ENCODE assay signal across 17 mouse cellular contexts in genomic region chr5:103806851-103807578, GRCm38 (mm10).
DNase-seq lines count a peak whose midpoint lies in the region; ATAC-seq and TF ChIP-seq lines count a peak whose summit lies in the region.
"Had no signal": no experiment of that assay in that cellular context is flagged by ENCODE, and none has a peak within 500 bp of the region (broad histone marks: within the 10 kb centered on the region; RNA-seq: fewer than 3 reads in every experiment).

No protein-coding gene starts in this region.

- no peak overlapping the region for H3K4me3 ChIP-seq in embryonic facial prominence, embryonic 13.5 days
- H3K4me3 ChIP-seq in embryonic facial prominence, embryonic 10.5 days, result no peak overlapping the region
- H3K4me3 ChIP-seq in layer of hippocampus, adult 2 months, result no peak overlapping the region
- H3K4me3 ChIP-seq: liver, embryonic 13.5 days; midbrain, embryonic 12.5 days; myocyte had no signal

- H3K4me2 ChIP-seq in embryonic facial prominence, embryonic 13.5 days, result no peak overlapping the region
- H3K4me2 ChIP-seq: hindbrain, embryonic 14.5 days; liver, embryonic 13.5 days; midbrain, embryonic 12.5 days had no signal

- no peaks in the 10 kb centered on the region for H3K9me3 ChIP-seq in embryonic facial prominence, embryonic 13.5 days
- H3K9me3 ChIP-seq in embryonic facial prominence, embryonic 10.5 days, result no peaks in the 10 kb centered on the region
- H3K9me3 ChIP-seq: liver, embryonic 13.5 days; midbrain, embryonic 12.5 days had no signal

- no peak for ATAC-seq in embryonic facial prominence, embryonic 13.5 days (ENCODE audit: insufficient number of reproducible peaks, insufficient read depth, low FRiP score, low TSS enrichment, low read depth)
- ATAC-seq in megakaryocyte, adult 5-6 weeks (ENCODE audit: poor library complexity, severe bottlenecking), result peak; percentile 49

- no peaks in the 10 kb centered on the region for H3K27me3 ChIP-seq in embryonic facial prominence, embryonic 13.5 days
- H3K27me3 ChIP-seq in embryonic facial prominence, embryonic 10.5 days (replicated peaks; ENCODE audit: low read depth, poor library complexity, severe bottlenecking), result no peaks in the 10 kb centered on the region
- H3K27me3 ChIP-seq: liver, embryonic 13.5 days; midbrain, embryonic 12.5 days had no signal

- TF ChIP-seq CTCF in layer of hippocampus, adult 2 months (conservative IDR thresholded peaks at IDR 0.05), result no peak

- 69% methylated on average over 17 of the region's 17 CpGs for WGBS in embryonic facial prominence, embryonic 13.5 days
- 81% methylated on average over 17 of the region's 17 CpGs for WGBS in embryonic facial prominence, embryonic 10.5 days

- 0 out of 2 replicates have a peak overlapping the region, but pooled peaks have one; percentile 7 for H3K27ac ChIP-seq in embryonic facial prominence, embryonic 13.5 days
- H3K27ac ChIP-seq in embryonic facial prominence, embryonic 10.5 days (replicated peaks), result no peak overlapping the region
- H3K27ac ChIP-seq in layer of hippocampus, adult 2 months, result 0 out of 2 replicates have a peak overlapping the region, but pooled peaks have one; percentile 7
- H3K27ac ChIP-seq: hindbrain, embryonic 14.5 days; kidney, postnatal 0 days; liver, embryonic 13.5 days; midbrain, embryonic 12.5 days had no signal

- no peak for DNase-seq in embryonic facial prominence, embryonic 10.5 days (ENCODE audit: low spot score)
- no peak for DNase-seq in layer of hippocampus, adult 2 months (ENCODE audit: low spot score in 2 of 2)
- no peak for DNase-seq in layer of hippocampus, postnatal 14 days (ENCODE audit: low spot score in 2 of 2)
- DNase-seq in R1 (ENCODE audit: low read depth, low spot score), result peak; percentile 24
- no peak for DNase-seq in left cerebral cortex, adult 9 months (ENCODE audit: low spot score in 2 of 2)
- no peak for DNase-seq in embryo, embryonic 10.5 days (ENCODE audit: low spot score)
- DNase-seq: adrenal gland, postnatal 14 days; cerebellum, postnatal 14 days; gastrocnemius, postnatal 36 days; liver, embryonic 13.5 days; lung, postnatal 14 days had no signal

- no peaks in the 10 kb centered on the region for H3K36me3 ChIP-seq in embryonic facial prominence, embryonic 13.5 days
- no peaks in the 10 kb centered on the region for H3K36me3 ChIP-seq in embryonic facial prominence, embryonic 10.5 days (replicated peaks)
- H3K36me3 ChIP-seq: midbrain, embryonic 12.5 days had no signal

- no peak overlapping the region for H3K9ac ChIP-seq in embryonic facial prominence, embryonic 13.5 days
- H3K9ac ChIP-seq: hindbrain, embryonic 14.5 days; liver, embryonic 13.5 days; midbrain, embryonic 12.5 days had no signal

- peaks cover 7% of the 10 kb centered on the region; the same call in 1 of the 2 replicates for H3K4me1 ChIP-seq in embryonic facial prominence, embryonic 13.5 days
- H3K4me1 ChIP-seq in embryonic facial prominence, embryonic 10.5 days, result peaks cover 32% of the 10 kb centered on the region
